Mouse (Mus musculus): ENCODE results near the gene Myl3. TPM values are rescaled to one million over a fixed set of nuclear protein-coding genes. Genes with fewer than 3 reads are reported as not detected.

Myl3 gene
- total and polyA plus RNA-seq, 3 experiments, result not detected

- peak overlapping the region; percentile 36; the same call in 1 of the 2 replicates for H3K27ac ChIP-seq (ENCODE audit: control insufficient read depth, low read depth, low read length)
- no peaks in the 10 kb centered on the region for H3K36me3 ChIP-seq (ENCODE audit: control insufficient read depth in 1 of 2, insufficient read depth in 2 of 2, low read length in 2 of 2)
- DNase-seq (ENCODE audit: low read depth, low spot score), result peak; percentile 91
- peak overlapping the region; percentile 65 to 67 for H3K4me3 ChIP-seq (ENCODE audit: control insufficient read depth in 1 of 2, insufficient read depth in 1 of 2, low read depth in 2 of 2, low read length in 2 of 2)
- H3K4me1 ChIP-seq (ENCODE audit: control insufficient read depth in 1 of 2, insufficient read depth in 2 of 2, low read length in 2 of 2), result peaks cover 0 to 5% of the 10 kb centered on the region in 2 experiments; a peak in 1 of 4 replicates
- H3K9ac ChIP-seq (ENCODE audit: control insufficient read depth, low read depth, low read length, poor library complexity, severe bottlenecking), result peak overlapping the region; percentile 70
- no peaks in the 10 kb centered on the region for H3K9me3 ChIP-seq (replicated peaks; ENCODE audit: insufficient read depth, low read length)
- no peaks in the 10 kb centered on the region for H3K79me2 ChIP-seq (ENCODE audit: control insufficient read depth, insufficient read depth, low read length, poor library complexity)
- no peaks in the 10 kb centered on the region; a peak in 2 of 4 replicates for H3K27me3 ChIP-seq (ENCODE audit: control insufficient read depth in 1 of 2, insufficient read depth in 2 of 2, low read length in 2 of 2)
- TF ChIP-seq ZMIZ1 (IDR thresholded peaks at IDR 0.05; ENCODE audit: low read depth, low read length), result no peak
- TF ChIP-seq MAX (IDR thresholded peaks at IDR 0.05; ENCODE audit: low read length), result peak; percentile 67
- TF ChIP-seq BHLHE40 (IDR thresholded peaks at IDR 0.05; ENCODE audit: borderline replicate concordance, low read depth, low read length), result peak; percentile 41; the same call in 1 of the 2 replicates
- no peak for TF ChIP-seq POLR2AphosphoS5 (IDR thresholded peaks at IDR 0.05; ENCODE audit: borderline replicate concordance, low read depth, low read length)
- no peak for TF ChIP-seq KAT2A (conservative IDR thresholded peaks at IDR 0.05; ENCODE audit: low read depth, low read length)
- no peak for TF ChIP-seq ZNF384 (IDR thresholded peaks at IDR 0.05; ENCODE audit: low read depth, low read length)
- no peak; the same call in 1 of the 2 replicates for TF ChIP-seq ZC3H11A (IDR thresholded peaks at IDR 0.05; ENCODE audit: low read depth, low read length)
- TF ChIP-seq RAD21 (IDR thresholded peaks at IDR 0.05; ENCODE audit: low read depth, low read length), result peak; percentile 62
- no peak for TF ChIP-seq NRF1 (IDR thresholded peaks at IDR 0.05; ENCODE audit: insufficient read depth, low read depth, low read length, poor library complexity, severe bottlenecking)
- no peak for TF ChIP-seq TCF12 (IDR thresholded peaks at IDR 0.05; ENCODE audit: low read depth, low read length)
- no peak; a peak in 1 of 4 replicates for TF ChIP-seq POLR2A (IDR thresholded peaks at IDR 0.05; ENCODE audit: control insufficient read depth in 1 of 2, insufficient read depth in 1 of 2, low read depth in 1 of 2, low read length in 2 of 2, poor library complexity in 1 of 2)
- peak; percentile 47 to 99 (median 67) for TF ChIP-seq CTCF (IDR thresholded peaks at IDR 0.05 in 2 of 3, conservative IDR thresholded peaks at IDR 0.05 in 1 of 3; ENCODE audit: control insufficient read depth in 1 of 3, insufficient read depth in 1 of 3, low read depth in 2 of 3, low read length in 3 of 3, poor library complexity in 1 of 3, severe bottlenecking in 1 of 3)
- TF ChIP-seq TAL1 (IDR thresholded peaks at IDR 0.05; ENCODE audit: low read length), result no peak
- TF ChIP-seq CHD2 (IDR thresholded peaks at IDR 0.05; ENCODE audit: low read length), result no peak
- TF ChIP-seq MYC (IDR thresholded peaks at IDR 0.05; ENCODE audit: low read depth, low read length), result no peak
- TF ChIP-seq POLR2AphosphoS2 (IDR thresholded peaks at IDR 0.05; ENCODE audit: low read length), result no peak
- TF ChIP-seq ETS1 (IDR thresholded peaks at IDR 0.05; ENCODE audit: low read depth, low read length), result no peak; the same call in 1 of the 2 replicates
- TF ChIP-seq RCOR1 (IDR thresholded peaks at IDR 0.05; ENCODE audit: low read depth, low read length), result no peak
- TF ChIP-seq TBP (IDR thresholded peaks at IDR 0.05; ENCODE audit: low read depth, low read length), result peak; percentile 58; the same call in 1 of the 2 replicates
- peak; percentile 38 for TF ChIP-seq SMC3 (IDR thresholded peaks at IDR 0.05; ENCODE audit: low read depth, low read length)
- no peak for TF ChIP-seq MAFK (IDR thresholded peaks at IDR 0.05; ENCODE audit: borderline replicate concordance, low read depth, low read length)
- TF ChIP-seq GATA1 (IDR thresholded peaks at IDR 0.05; ENCODE audit: low read depth, low read length), result no peak; the same call in 1 of the 2 replicates
- peak; percentile 73 for TF ChIP-seq MXI1 (IDR thresholded peaks at IDR 0.05; ENCODE audit: low read depth, low read length)
- 0 out of 2 replicates have a peak, but pooled peaks have one; percentile 21 for TF ChIP-seq NELFE (IDR thresholded peaks at IDR 0.05; ENCODE audit: low read depth, low read length)
- 0 out of 2 replicates have a peak, but pooled peaks have one; percentile 80 for TF ChIP-seq UBTF (IDR thresholded peaks at IDR 0.05; ENCODE audit: borderline replicate concordance, insufficient read depth, low read depth, low read length)
- no peak for TF ChIP-seq GABPA (IDR thresholded peaks at IDR 0.05; ENCODE audit: low read depth, low read length)
- no peak for TF ChIP-seq MYB (IDR thresholded peaks at IDR 0.05; ENCODE audit: low read depth, low read length)
- no peak; the same call in 1 of the 2 replicates for TF ChIP-seq ELF1 (IDR thresholded peaks at IDR 0.05; ENCODE audit: low read depth, low read length)
- TF ChIP-seq MEF2A (IDR thresholded peaks at IDR 0.05; ENCODE audit: extremely low read depth, insufficient replicate concordance, low read depth, low read length, poor library complexity, severe bottlenecking), result no peak
- no peak for TF ChIP-seq E2F4 (IDR thresholded peaks at IDR 0.05; ENCODE audit: borderline replicate concordance, low read depth, low read length)
- no peak for TF ChIP-seq JUND (IDR thresholded peaks at IDR 0.05; ENCODE audit: low read depth, low read length)
- no peak for TF ChIP-seq SIN3A (IDR thresholded peaks at IDR 0.05; ENCODE audit: low read length)
- TF ChIP-seq HCFC1 (IDR thresholded peaks at IDR 0.05; ENCODE audit: low read depth, low read length), result 0 out of 2 replicates have a peak, but pooled peaks have one; percentile 20
- TF ChIP-seq EP300 (IDR thresholded peaks at IDR 0.05; ENCODE audit: low read depth in 1 of 2, low read length in 2 of 2), result no peak
- peak; percentile 75 for TF ChIP-seq MAZ (IDR thresholded peaks at IDR 0.05; ENCODE audit: low read depth, low read length)
- no peak for TF ChIP-seq USF2 (IDR thresholded peaks at IDR 0.05; ENCODE audit: borderline replicate concordance in 1 of 2, insufficient read depth in 1 of 2, low read depth in 1 of 2, low read length in 2 of 2)
- no peak for TF ChIP-seq USF1 (IDR thresholded peaks at IDR 0.05; ENCODE audit: low read depth, low read length)
These were observed 39.6 kb downstream of the Myl3 start for GRCm38 (mm10) chr9:110781256-110781721.
